Mouse (Mus musculus): ENCODE data around the gene Mtrex. TPM values are rescaled to one million over a fixed set of nuclear protein-coding genes. Genes with fewer than 3 reads are reported as not detected.

The Mtrex gene
- polyA plus RNA-seq, 1 experiment from 2014 or later = 121 TPM

GRCm38 (mm10) chr13:112833253-112833894, 93.8 kb downstream of the Mtrex start:
- Histone ChIP-seq H3K4me3 (ENCODE audit: low read depth, low read length) (no peak overlapping the region), H3K27ac (replicated peaks; ENCODE audit: low read depth, low read length) (no peak overlapping the region), H3K36me3 (replicated peaks; ENCODE audit: control insufficient read depth, insufficient read depth, low read depth, low read length) (no peaks in the 10 kb centered on the region), H3K4me2 (ENCODE audit: low read depth, low read length) (no peak overlapping the region), H3K4me1 (ENCODE audit: control insufficient read depth, insufficient read depth, low read length) (no peaks in the 10 kb centered on the region), H3K9me3 (replicated peaks; ENCODE audit: control insufficient read depth, low read length) (no peaks in the 10 kb centered on the region), H3K9ac (replicated peaks; ENCODE audit: low read length) (no peak overlapping the region), H3K27me3 (ENCODE audit: control insufficient read depth, insufficient read depth, low read length) (no peaks in the 10 kb centered on the region)
- DNase-seq (ENCODE audit: low spot score) (no peak), ATAC-seq (replicated peaks; ENCODE audit: insufficient number of reproducible peaks, low FRiP score, low TSS enrichment, low read depth) (no peak)
- 70% methylated on average over 20 of the region's 20 CpGs for WGBS

GRCm38 (mm10) chr13:112832589-112832988, 94.6 kb downstream of the Mtrex start:
- ATAC-seq (replicated peaks; ENCODE audit: insufficient number of reproducible peaks, low FRiP score, low TSS enrichment, low read depth) (no peak), DNase-seq (ENCODE audit: low spot score) (no peak)
- Histone ChIP-seq H3K9me3 (replicated peaks; ENCODE audit: control insufficient read depth, low read length) (no peaks in the 10 kb centered on the region), H3K27ac (replicated peaks; ENCODE audit: low read depth, low read length) (no peak overlapping the region), H3K27me3 (ENCODE audit: control insufficient read depth, insufficient read depth, low read length) (no peaks in the 10 kb centered on the region), H3K4me1 (ENCODE audit: control insufficient read depth, insufficient read depth, low read length) (no peaks in the 10 kb centered on the region), H3K9ac (replicated peaks; ENCODE audit: low read length) (no peak overlapping the region), H3K4me2 (ENCODE audit: low read depth, low read length) (no peak overlapping the region), H3K4me3 (ENCODE audit: low read depth, low read length) (no peak overlapping the region), H3K36me3 (replicated peaks; ENCODE audit: control insufficient read depth, insufficient read depth, low read depth, low read length) (no peaks in the 10 kb centered on the region)
- WGBS = 45% methylated on average over 2 of the region's 2 CpGs

- Histone ChIP-seq H3K27me3 (ENCODE audit: control insufficient read depth, insufficient read depth, low read length) (no peaks in the 10 kb centered on the region), H3K4me1 (ENCODE audit: control insufficient read depth, insufficient read depth, low read length) (no peaks in the 10 kb centered on the region), H3K4me2 (ENCODE audit: low read depth, low read length) (no peak overlapping the region), H3K27ac (replicated peaks; ENCODE audit: low read depth, low read length) (no peak overlapping the region), H3K36me3 (replicated peaks; ENCODE audit: control insufficient read depth, insufficient read depth, low read depth, low read length) (no peaks in the 10 kb centered on the region), H3K9me3 (replicated peaks; ENCODE audit: control insufficient read depth, low read length) (no peaks in the 10 kb centered on the region), H3K4me3 (ENCODE audit: low read depth, low read length) (no peak overlapping the region), H3K9ac (replicated peaks; ENCODE audit: low read length) (no peak overlapping the region)
- ATAC-seq (replicated peaks; ENCODE audit: insufficient number of reproducible peaks, low FRiP score, low TSS enrichment, low read depth) (no peak), DNase-seq (ENCODE audit: low spot score) (no peak)
- 89% methylated on average over 2 of the region's 2 CpGs for WGBS
Observed at GRCm38 (mm10) chr13:112829619-112830018, 97.6 kb downstream of the Mtrex start.

- Histone ChIP-seq H3K9ac (replicated peaks; ENCODE audit: low read length) (no peak overlapping the region), H3K27me3 (ENCODE audit: control insufficient read depth, insufficient read depth, low read length) (no peaks in the 10 kb centered on the region), H3K4me1 (ENCODE audit: control insufficient read depth, insufficient read depth, low read length) (no peaks in the 10 kb centered on the region), H3K36me3 (replicated peaks; ENCODE audit: control insufficient read depth, insufficient read depth, low read depth, low read length) (no peaks in the 10 kb centered on the region), H3K4me2 (ENCODE audit: low read depth, low read length) (no peak overlapping the region), H3K27ac (replicated peaks; ENCODE audit: low read depth, low read length) (no peak overlapping the region), H3K4me3 (ENCODE audit: low read depth, low read length) (no peak overlapping the region), H3K9me3 (replicated peaks; ENCODE audit: control insufficient read depth, low read length) (no peaks in the 10 kb centered on the region)
- no peak for DNase-seq (ENCODE audit: low spot score)
- ATAC-seq (replicated peaks; ENCODE audit: insufficient number of reproducible peaks, low FRiP score, low TSS enrichment, low read depth) = no peak
- WGBS = 43% methylated on average over 6 of the region's 6 CpGs
Observed at GRCm38 (mm10) chr13:112825479-112825878, 101.7 kb downstream of the Mtrex start.

GRCm38 (mm10) chr13:112823911-112824648, 103.1 kb downstream of the Mtrex start:
- DNase-seq (ENCODE audit: low spot score) (no peak), ATAC-seq (replicated peaks; ENCODE audit: insufficient number of reproducible peaks, low FRiP score, low TSS enrichment, low read depth) (no peak)
- H3K4me2 ChIP-seq (ENCODE audit: low read depth, low read length) = no peak overlapping the region
- H3K9me3 ChIP-seq (replicated peaks; ENCODE audit: control insufficient read depth, low read length) = no peaks in the 10 kb centered on the region
- H3K27ac ChIP-seq (replicated peaks; ENCODE audit: low read depth, low read length) = no peak overlapping the region
- no peaks in the 10 kb centered on the region for H3K36me3 ChIP-seq (replicated peaks; ENCODE audit: control insufficient read depth, insufficient read depth, low read depth, low read length)
- 80% methylated on average over 6 of the region's 8 CpGs for WGBS
- no peaks in the 10 kb centered on the region for H3K27me3 ChIP-seq (ENCODE audit: control insufficient read depth, insufficient read depth, low read length)
- H3K4me3 ChIP-seq (ENCODE audit: low read depth, low read length) = no peak overlapping the region
- H3K9ac ChIP-seq (replicated peaks; ENCODE audit: low read length) = no peak overlapping the region
- H3K4me1 ChIP-seq (ENCODE audit: control insufficient read depth, insufficient read depth, low read length) = no peaks in the 10 kb centered on the region

GRCm38 (mm10) chr13:112823236-112823910, 103.8 kb downstream of the Mtrex start:
- Histone ChIP-seq H3K4me3 (ENCODE audit: low read depth, low read length) (no peak overlapping the region), H3K4me2 (ENCODE audit: low read depth, low read length) (no peak overlapping the region), H3K27ac (replicated peaks; ENCODE audit: low read depth, low read length) (no peak overlapping the region), H3K9ac (replicated peaks; ENCODE audit: low read length) (no peak overlapping the region), H3K27me3 (ENCODE audit: control insufficient read depth, insufficient read depth, low read length) (no peaks in the 10 kb centered on the region), H3K36me3 (replicated peaks; ENCODE audit: control insufficient read depth, insufficient read depth, low read depth, low read length) (no peaks in the 10 kb centered on the region), H3K4me1 (ENCODE audit: control insufficient read depth, insufficient read depth, low read length) (no peaks in the 10 kb centered on the region), H3K9me3 (replicated peaks; ENCODE audit: control insufficient read depth, low read length) (no peaks in the 10 kb centered on the region)
- no peak for DNase-seq (ENCODE audit: low spot score)
- 89% methylated on average over 6 of the region's 6 CpGs for WGBS
- no peak for ATAC-seq (replicated peaks; ENCODE audit: insufficient number of reproducible peaks, low FRiP score, low TSS enrichment, low read depth)

GRCm38 (mm10) chr13:112822413-112822812, 104.8 kb downstream of the Mtrex start:
- no peak for ATAC-seq (replicated peaks; ENCODE audit: insufficient number of reproducible peaks, low FRiP score, low TSS enrichment, low read depth)
- Histone ChIP-seq H3K36me3 (replicated peaks; ENCODE audit: control insufficient read depth, insufficient read depth, low read depth, low read length) (no peaks in the 10 kb centered on the region), H3K4me1 (ENCODE audit: control insufficient read depth, insufficient read depth, low read length) (no peaks in the 10 kb centered on the region), H3K4me2 (ENCODE audit: low read depth, low read length) (no peak overlapping the region), H3K27ac (replicated peaks; ENCODE audit: low read depth, low read length) (no peak overlapping the region), H3K9me3 (replicated peaks; ENCODE audit: control insufficient read depth, low read length) (no peaks in the 10 kb centered on the region), H3K9ac (replicated peaks; ENCODE audit: low read length) (no peak overlapping the region), H3K4me3 (ENCODE audit: low read depth, low read length) (no peak overlapping the region), H3K27me3 (ENCODE audit: control insufficient read depth, insufficient read depth, low read length) (no peaks in the 10 kb centered on the region)
- WGBS = 75% methylated on average over 3 of the region's 3 CpGs
- no peak for DNase-seq (ENCODE audit: low spot score)

GRCm38 (mm10) chr13:112818125-112818524, 109.1 kb downstream of the Mtrex start:
- ATAC-seq (replicated peaks; ENCODE audit: insufficient number of reproducible peaks, low FRiP score, low TSS enrichment, low read depth) = no peak
- H3K4me1 ChIP-seq (ENCODE audit: control insufficient read depth, insufficient read depth, low read length) = no peaks in the 10 kb centered on the region
- no peak overlapping the region for H3K4me3 ChIP-seq (ENCODE audit: low read depth, low read length)
- no peak overlapping the region for H3K9ac ChIP-seq (replicated peaks; ENCODE audit: low read length)
- no peak for DNase-seq (ENCODE audit: low spot score)
- H3K27me3 ChIP-seq (ENCODE audit: control insufficient read depth, insufficient read depth, low read length) = no peaks in the 10 kb centered on the region
- H3K9me3 ChIP-seq (replicated peaks; ENCODE audit: control insufficient read depth, low read length) = no peaks in the 10 kb centered on the region
- no peak overlapping the region for H3K27ac ChIP-seq (replicated peaks; ENCODE audit: low read depth, low read length)
- WGBS = 89% methylated on average over 3 of the region's 3 CpGs
- H3K4me2 ChIP-seq (ENCODE audit: low read depth, low read length) = no peak overlapping the region
- no peaks in the 10 kb centered on the region for H3K36me3 ChIP-seq (replicated peaks; ENCODE audit: control insufficient read depth, insufficient read depth, low read depth, low read length)
